Mouse (Mus musculus) forebrain, embryonic 12.5 days (tissue): Measurements from ENCODE around the gene Fryl. TPM values are rescaled to one million over a fixed set of nuclear protein-coding genes. Genes with fewer than 3 reads are reported as not detected.

Experiments
- ATAC-seq: fragments of 200-750 bp; cut with Nextera tagmentation; 2 replicates; pipeline ENCODE4 v1.8.0; 2017; ENCODE audit warnings: moderate TSS enrichment; ENCODE audit not compliant: low FRiP score
- H3K27ac ChIP-seq: fragments of 300-500 bp; sonication (generic); 2 replicates; pipeline ENCODE4 v1.5.1; 2016; ENCODE audit warnings: mild to moderate bottlenecking
- H3K27me3 ChIP-seq: fragments of 300-500 bp; sonication (generic); 2 replicates; pipeline ENCODE4 v1.6.1; 2016; ENCODE audit warnings: mild to moderate bottlenecking
- H3K36me3 ChIP-seq: fragments of 300-500 bp; sonication (generic); replicated peaks from 2 replicates; pipeline ENCODE4 v1.6.1; 2016; ENCODE audit warnings: mild to moderate bottlenecking
- H3K4me1 ChIP-seq: fragments of 300-500 bp; sonication (generic); 2 replicates; pipeline ENCODE4 v1.6.1; 2016
- H3K4me2 ChIP-seq: fragments of 300-500 bp; sonication (generic); 2 replicates; pipeline ENCODE4 v1.6.1; 2016; ENCODE audit warnings: mild to moderate bottlenecking, moderate library complexity
- H3K4me3 ChIP-seq: fragments of 300-500 bp; sonication (generic); replicated peaks from 2 replicates; pipeline ENCODE4 v1.5.1; 2016; ENCODE audit warnings: mild to moderate bottlenecking
- H3K9ac ChIP-seq: fragments of 300-500 bp; sonication (generic); 2 replicates; pipeline ENCODE4 v1.6.1; 2016; ENCODE audit warnings: mild to moderate bottlenecking
- H3K9me3 ChIP-seq: fragments of 300-500 bp; sonication (generic); 2 replicates; pipeline ENCODE4 v1.6.1; 2016
- WGBS: fragments of 180-500 bp; shearing (Covaris S2); methylation state at CpG from one replicate; pipeline ENCODE4 v1.1.7; 2016; 5-methylcytosine and 5-hydroxymethylcytosine counted together
- polyA plus RNA-seq: library from polyadenylated mRNA; unstranded; fragments of >200 nt; fragmentation: Nextera tagmentation; extraction: Ambion mirVana; gene quantifications from 2 replicates; pipeline ENCODE4 v1.2.1, GENCODE M21; 2016

The Fryl gene
- polyA plus RNA-seq, 1 experiment from 2014 or later: 53.4 TPM

GRCm38 (mm10) chr5:73198690-73199089, 57.7 kb downstream of the Fryl start:
- no peaks in the 10 kb centered on the region for H3K9me3 ChIP-seq
- no peak for ATAC-seq
- H3K4me3 ChIP-seq: no peak overlapping the region
- H3K27ac ChIP-seq: no peak overlapping the region
- H3K27me3 ChIP-seq: no peaks in the 10 kb centered on the region
- no peaks in the 10 kb centered on the region for H3K4me1 ChIP-seq
- no peak overlapping the region for H3K9ac ChIP-seq
- 96% methylated on average over 5 of the region's 5 CpGs for WGBS
- H3K4me2 ChIP-seq: no peak overlapping the region
- no peaks in the 10 kb centered on the region; the same call in 1 of the 2 replicates for H3K36me3 ChIP-seq

- no peaks in the 10 kb centered on the region for H3K27me3 ChIP-seq
- H3K9me3 ChIP-seq: no peaks in the 10 kb centered on the region
- H3K36me3 ChIP-seq: peaks cover 3% of the 10 kb centered on the region; the same call in 1 of the 2 replicates
- H3K4me2 ChIP-seq: no peak overlapping the region
- no peak overlapping the region for H3K9ac ChIP-seq
- H3K4me3 ChIP-seq: no peak overlapping the region
- 92% methylated on average over 7 of the region's 7 CpGs for WGBS
- no peak overlapping the region for H3K27ac ChIP-seq
- no peak for ATAC-seq
- no peaks in the 10 kb centered on the region for H3K4me1 ChIP-seq
These were observed 58.6 kb downstream of the Fryl start for GRCm38 (mm10) chr5:73197796-73198195.

- WGBS: 94% methylated on average over 14 of the region's 14 CpGs
- Histone ChIP-seq H3K27ac (no peak overlapping the region), H3K4me1 (0 out of 2 replicates have a peak, but pooled peaks cover 1% of the 10 kb centered on the region), H3K4me3 (no peak overlapping the region), H3K27me3 (no peaks in the 10 kb centered on the region), H3K9ac (no peak overlapping the region), H3K36me3 (peaks cover 4% of the 10 kb centered on the region; the same call in 1 of the 2 replicates), H3K4me2 (no peak overlapping the region), H3K9me3 (no peaks in the 10 kb centered on the region)
- ATAC-seq: no peak
These were observed 61.7 kb downstream of the Fryl start for GRCm38 (mm10) chr5:73194740-73195139.

GRCm38 (mm10) chr5:73194083-73194570, 62.3 kb downstream of the Fryl start:
- ATAC-seq: no peak
- H3K9me3 ChIP-seq: no peaks in the 10 kb centered on the region
- no peaks in the 10 kb centered on the region for H3K27me3 ChIP-seq
- 0 out of 2 replicates have a peak, but pooled peaks cover 3% of the 10 kb centered on the region for H3K4me1 ChIP-seq
- H3K9ac ChIP-seq: no peak overlapping the region
- H3K27ac ChIP-seq: no peak overlapping the region
- WGBS: 88% methylated on average over 8 of the region's 8 CpGs
- no peak overlapping the region for H3K4me3 ChIP-seq
- no peak overlapping the region for H3K4me2 ChIP-seq
- peaks cover 5% of the 10 kb centered on the region for H3K36me3 ChIP-seq

GRCm38 (mm10) chr5:73193627-73194026, 62.8 kb downstream of the Fryl start:
- H3K27me3 ChIP-seq: no peaks in the 10 kb centered on the region
- 0 out of 2 replicates have a peak, but pooled peaks cover 3% of the 10 kb centered on the region for H3K4me1 ChIP-seq
- no peak for ATAC-seq
- H3K36me3 ChIP-seq: peaks cover 7% of the 10 kb centered on the region
- H3K27ac ChIP-seq: no peak overlapping the region
- no peaks in the 10 kb centered on the region for H3K9me3 ChIP-seq
- 81% methylated on average over 10 of the region's 10 CpGs for WGBS
- no peak overlapping the region for H3K4me2 ChIP-seq
- no peak overlapping the region for H3K9ac ChIP-seq
- H3K4me3 ChIP-seq: no peak overlapping the region

GRCm38 (mm10) chr5:73192870-73193576, 63.4 kb downstream of the Fryl start:
- whole genome bisulfite sequencing: 89% methylated on average over 13 of the region's 13 CpGs
- Histone ChIP-seq H3K4me1 (0 out of 2 replicates have a peak, but pooled peaks cover 3% of the 10 kb centered on the region), H3K27me3 (no peaks in the 10 kb centered on the region), H3K9ac (no peak overlapping the region), H3K4me2 (no peak overlapping the region), H3K9me3 (no peaks in the 10 kb centered on the region), H3K27ac (no peak overlapping the region), H3K36me3 (peaks cover 7% of the 10 kb centered on the region), H3K4me3 (no peak overlapping the region)
- ATAC-seq: no peak

- ATAC-seq: no peak
These were observed 64.7 kb downstream of the Fryl start for GRCm38 (mm10) chr5:73191765-73192164.

GRCm38 (mm10) chr5:73190164-73190563, 66.3 kb downstream of the Fryl start:
- Histone ChIP-seq H3K27me3 (no peaks in the 10 kb centered on the region), H3K4me2 (no peak overlapping the region), H3K9me3 (no peaks in the 10 kb centered on the region), H3K4me3 (no peak overlapping the region), H3K9ac (no peak overlapping the region), H3K36me3 (peaks cover 7% of the 10 kb centered on the region), H3K4me1 (0 out of 2 replicates have a peak, but pooled peaks cover 3% of the 10 kb centered on the region), H3K27ac (no peak overlapping the region)
- WGBS: 76% methylated on average over 5 of the region's 5 CpGs
- ATAC-seq: no peak

More at GRCm38 (mm10) chr5:73191765-73192164, 64.7 kb downstream of the Fryl start:
- WGBS: 90% methylated on average over 11 of the region's 11 CpGs
- Histone ChIP-seq H3K9ac (no peak overlapping the region), H3K27me3 (no peaks in the 10 kb centered on the region), H3K4me2 (no peak overlapping the region), H3K9me3 (no peaks in the 10 kb centered on the region), H3K4me3 (no peak overlapping the region), H3K4me1 (0 out of 2 replicates have a peak, but pooled peaks cover 3% of the 10 kb centered on the region), H3K36me3 (peaks cover 7% of the 10 kb centered on the region), H3K27ac (no peak overlapping the region)

- ATAC-seq: no peak
- Histone ChIP-seq H3K4me2 (no peak overlapping the region), H3K9me3 (no peaks in the 10 kb centered on the region), H3K9ac (no peak overlapping the region), H3K27me3 (no peaks in the 10 kb centered on the region), H3K4me3 (no peak overlapping the region), H3K4me1 (0 out of 2 replicates have a peak, but pooled peaks cover 3% of the 10 kb centered on the region), H3K27ac (no peak overlapping the region), H3K36me3 (peaks cover 7% of the 10 kb centered on the region)
- WGBS: 80% methylated on average over 9 of the region's 9 CpGs
These were observed 66.8 kb downstream of the Fryl start for GRCm38 (mm10) chr5:73189443-73190160.

GRCm38 (mm10) chr5:73188576-73188975, 67.8 kb downstream of the Fryl start:
- ATAC-seq: no peak
- no peak overlapping the region for H3K4me3 ChIP-seq
- 91% methylated on average over 7 of the region's 7 CpGs for WGBS
- H3K4me2 ChIP-seq: no peak overlapping the region
- no peak overlapping the region for H3K27ac ChIP-seq
- no peak overlapping the region for H3K9ac ChIP-seq
- H3K27me3 ChIP-seq: no peaks in the 10 kb centered on the region
- 0 out of 2 replicates have a peak, but pooled peaks cover 3% of the 10 kb centered on the region for H3K4me1 ChIP-seq
- peaks cover 7% of the 10 kb centered on the region for H3K36me3 ChIP-seq
- no peaks in the 10 kb centered on the region for H3K9me3 ChIP-seq

GRCm38 (mm10) chr5:73188164-73188563, 68.3 kb downstream of the Fryl start:
- Histone ChIP-seq H3K4me3 (no peak overlapping the region), H3K9ac (no peak overlapping the region), H3K4me1 (0 out of 2 replicates have a peak, but pooled peaks cover 3% of the 10 kb centered on the region), H3K27ac (no peak overlapping the region), H3K36me3 (peaks cover 7% of the 10 kb centered on the region; the same call in 1 of the 2 replicates), H3K4me2 (no peak overlapping the region), H3K9me3 (no peaks in the 10 kb centered on the region), H3K27me3 (no peaks in the 10 kb centered on the region)
- 83% methylated on average over 5 of the region's 5 CpGs for WGBS
- no peak for ATAC-seq

GRCm38 (mm10) chr5:73186912-73187311, 69.5 kb downstream of the Fryl start:
- Histone ChIP-seq H3K4me2 (no peak overlapping the region), H3K27ac (no peak overlapping the region), H3K27me3 (no peaks in the 10 kb centered on the region), H3K36me3 (peaks cover 3% of the 10 kb centered on the region; the same call in 1 of the 2 replicates), H3K4me3 (no peak overlapping the region), H3K4me1 (0 out of 2 replicates have a peak, but pooled peaks cover 3% of the 10 kb centered on the region), H3K9me3 (no peaks in the 10 kb centered on the region), H3K9ac (no peak overlapping the region)
- 91% methylated on average over 5 of the region's 5 CpGs for WGBS
- ATAC-seq: no peak
